In the genomic region with DNA sequence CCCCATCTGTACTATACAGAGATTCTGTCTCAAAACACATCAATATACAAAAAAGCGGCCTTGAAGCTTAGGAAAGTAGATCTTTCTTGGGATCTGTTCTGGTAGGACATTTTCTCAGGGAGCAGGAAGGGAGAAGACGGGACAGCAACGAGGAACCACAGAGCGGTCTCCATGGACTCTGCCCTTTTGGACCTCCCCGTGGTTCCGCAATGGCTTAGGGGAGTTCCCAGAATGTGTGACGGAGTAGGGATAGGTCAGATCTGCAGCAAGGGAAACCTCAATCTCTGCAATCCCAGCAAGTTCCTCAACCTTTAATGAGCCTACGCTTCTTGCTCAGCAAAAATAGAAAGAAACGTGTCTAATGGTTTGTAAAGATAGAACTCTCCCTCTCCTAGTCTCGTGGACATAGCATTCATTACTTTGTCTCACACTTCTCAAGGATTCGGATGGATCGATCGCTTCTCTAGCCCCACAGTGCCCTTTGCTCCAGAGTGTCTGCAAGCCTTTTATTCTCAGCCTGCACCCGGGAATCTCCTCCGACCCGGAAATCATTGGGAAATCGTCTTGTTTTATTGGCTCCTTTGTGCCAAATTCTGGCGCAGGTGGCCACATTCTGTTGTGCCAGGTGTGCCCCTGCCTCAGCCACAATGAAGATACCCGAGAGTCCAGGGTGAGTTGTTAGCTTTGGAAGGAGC, we compare ENCODE assay signal across 8 mouse cellular contexts. TPM values are rescaled to one million over a fixed set of nuclear protein-coding genes. Genes with fewer than 3 reads are reported as not detected.
DNase-seq lines count a peak whose midpoint lies in the region; ATAC-seq and TF ChIP-seq lines count a peak whose summit lies in the region.

No protein-coding gene starts in this region.

- peak; percentile 61; the same call in 1 of the 2 replicates for ATAC-seq in common myeloid progenitor, adult 5-6 weeks (replicated peaks; ENCODE audit: low read depth, poor library complexity, severe bottlenecking)
- peak; percentile 75 for ATAC-seq in granulocyte monocyte progenitor cell, adult 5-6 weeks (replicated peaks; ENCODE audit: poor library complexity, severe bottlenecking)
- peak; percentile 94 for ATAC-seq in intestine, embryonic 15.5 days
- ATAC-seq in liver, embryonic 14.5 days (ENCODE audit: insufficient read depth), result no peak
- peak; percentile 93 for ATAC-seq in monocyte, adult 5-6 weeks (replicated peaks; ENCODE audit: insufficient number of reproducible peaks, low FRiP score, low TSS enrichment, poor library complexity, severe bottlenecking)

- peak; percentile 61 to 88 for DNase-seq in adrenal gland, adult (ENCODE audit: inconsistent age in 2 of 2, low spot score in 1 of 2)
- DNase-seq in liver, embryonic 14.5 days (ENCODE audit: low read depth in 3 of 3, low spot score in 3 of 3), result no peak
- no peak for DNase-seq in thymus, postnatal 0 days (ENCODE audit: low spot score)
- DNase-seq in spleen, postnatal 14 days (ENCODE audit: low spot score in 2 of 2), result no peak

- WGBS in intestine, embryonic 15.5 days, result 7% methylated on average over 19 of the region's 19 CpGs
- 15% methylated on average over 19 of the region's 19 CpGs for WGBS in liver, embryonic 14.5 days (ENCODE audit: insufficient replicate concordance)

- peak overlapping the region; percentile 66 for H3K9ac ChIP-seq in intestine, embryonic 15.5 days
- H3K9ac ChIP-seq in liver, embryonic 14.5 days (replicated peaks), result no peak overlapping the region

- peak overlapping the region; percentile 83 for H3K4me2 ChIP-seq in intestine, embryonic 15.5 days (replicated peaks)
- peak overlapping the region; percentile 47 for H3K4me2 ChIP-seq in liver, embryonic 14.5 days (ENCODE audit: low read depth)

- H3K9me3 ChIP-seq in intestine, embryonic 15.5 days, result no peaks in the 10 kb centered on the region
- no peaks in the 10 kb centered on the region for H3K9me3 ChIP-seq in liver, embryonic 14.5 days (ENCODE audit: control insufficient read depth, low read length)

- no peaks in the 10 kb centered on the region for H3K36me3 ChIP-seq in intestine, embryonic 15.5 days
- no peaks in the 10 kb centered on the region for H3K36me3 ChIP-seq in liver, embryonic 14.5 days (replicated peaks; ENCODE audit: control insufficient read depth, insufficient read depth, low read depth)

- TF ChIP-seq EP300 in liver, embryonic 14.5 days (IDR thresholded peaks at IDR 0.05; ENCODE audit: low read depth), result no peak

- H3K4me1 ChIP-seq in intestine, embryonic 15.5 days (replicated peaks), result peaks cover 9% of the 10 kb centered on the region; the same call in 1 of the 2 replicates
- H3K4me1 ChIP-seq in liver, embryonic 14.5 days (replicated peaks; ENCODE audit: control insufficient read depth in 2 of 2, insufficient read depth in 2 of 2, low read length in 1 of 2), result no peaks in the 10 kb centered on the region

- TF ChIP-seq CTCF in liver, embryonic 14.5 days (IDR thresholded peaks at IDR 0.05; ENCODE audit: low read depth), result no peak

- H3K27me3 ChIP-seq in intestine, embryonic 15.5 days (replicated peaks), result no peaks in the 10 kb centered on the region
- peaks cover 17% of the 10 kb centered on the region for H3K27me3 ChIP-seq in liver, embryonic 14.5 days (ENCODE audit: control insufficient read depth, insufficient read depth, low read length)

- peak overlapping the region; percentile 59 for H3K4me3 ChIP-seq in intestine, embryonic 15.5 days (replicated peaks)
- peak overlapping the region; percentile 43 to 48; a peak in 2 of 4 replicates for H3K4me3 ChIP-seq in liver, embryonic 14.5 days (ENCODE audit: insufficient read depth in 1 of 2, low read depth in 2 of 2, low read length in 2 of 2)

- peak overlapping the region; percentile 88 for H3K27ac ChIP-seq in intestine, embryonic 15.5 days
- H3K27ac ChIP-seq in liver, embryonic 14.5 days, result no peak overlapping the region

RNA-seq across cellular contexts. Expression of gene Arpin, which starts 0.5 kb away (rescaled TPM):
- total RNA-seq in common myeloid progenitor, adult 5-6 weeks (2017), result 0.19 and 0.41 TPM in 2 replicates
- 1.8 TPM in 1 of 2 replicates, not detected in the other for total RNA-seq in granulocyte monocyte progenitor cell, adult 5-6 weeks (2014; fragmentation: Nextera tagmentation)
- total RNA-seq in granulocyte monocyte progenitor cell, adult 5-6 weeks (2017), result not detected in 2 replicates
- polyA plus RNA-seq in intestine, embryonic 15.5 days (2015; fragmentation: Nextera tagmentation; extraction: Ambion mirVana), result 49.7 and 52.7 TPM in 2 replicates
- 1.9 TPM in 2 replicates for polyA plus RNA-seq in liver, embryonic 14.5 days (2012; rRNA removed)
- 3.1 and 4.1 TPM in 2 replicates for polyA plus RNA-seq in liver, embryonic 14.5 days (2014; fragmentation: Nextera tagmentation; extraction: Ambion mirVana)
- total RNA-seq in monocyte, adult 5-6 weeks (2017), result 0.58 to 3.0 TPM (median 0.75 TPM) in 3 replicates
- polyA plus RNA-seq in thymus, postnatal 0 days (2015; fragmentation: Nextera tagmentation; extraction: Ambion mirVana), result 10.0 and 11.3 TPM in 2 replicates

RNA-seq across cellular contexts. Expression of gene Ap3s2, which starts 15.2 kb away (rescaled TPM):
- 8.4 and 11.1 TPM in 2 replicates for total RNA-seq in common myeloid progenitor, adult 5-6 weeks (2017)
- 29.6 and 38.1 TPM in 2 replicates for total RNA-seq in granulocyte monocyte progenitor cell, adult 5-6 weeks (2014; fragmentation: Nextera tagmentation)
- 8.3 and 9.3 TPM in 2 replicates for total RNA-seq in granulocyte monocyte progenitor cell, adult 5-6 weeks (2017)
- 27.6 and 36.8 TPM in 2 replicates for polyA plus RNA-seq in intestine, embryonic 15.5 days (2015; fragmentation: Nextera tagmentation; extraction: Ambion mirVana)
- 4.9 and 5.6 TPM in 2 replicates for polyA plus RNA-seq in liver, embryonic 14.5 days (2012; rRNA removed)
- polyA plus RNA-seq in liver, embryonic 14.5 days (2014; fragmentation: Nextera tagmentation; extraction: Ambion mirVana), result 10.5 and 12.2 TPM in 2 replicates
- total RNA-seq in monocyte, adult 5-6 weeks (2017), result 5.0 to 7.7 TPM (median 6.6 TPM) in 3 replicates
- 20.7 and 23.7 TPM in 2 replicates for polyA plus RNA-seq in thymus, postnatal 0 days (2015; fragmentation: Nextera tagmentation; extraction: Ambion mirVana)

Comparison
In these comparisons a context has a peak if more than half of its experiments do, and no peak if none do; other contexts are left out.
1. DNase-seq: peak in adrenal gland, adult (2 of 2); none in liver, embryonic 14.5 days (0 of 3), thymus, postnatal 0 days (single experiment) and spleen, postnatal 14 days (0 of 2).